Mouse (Mus musculus): ENCODE results near the gene Cd2. TPM values are rescaled to one million over a fixed set of nuclear protein-coding genes. Genes with fewer than 3 reads are reported as not detected.

Gene Cd2
- total RNA-seq, 2 experiments from 2014 or later = not detected

GRCm38 (mm10) chr3:101228066-101228465 lies 59.7 kb downstream of the Cd2 start:
- no peak for DNase-seq

Other genes with a start within 250 kb of the Cd2 start
- 10 to 100 TPM in 1 of 2 experiments, 1 to 10 TPM in 1; 9.4 to 12.1 TPM for gene Ptgfrn, start 177.7 kb downstream of the Cd2 start, total RNA-seq (2021)
- 10 to 100 TPM; 17.0 to 20.6 TPM for gene Igsf3, start 89.1 kb upstream of the Cd2 start, total RNA-seq (2021)

Measured in layer of hippocampus, postnatal 36 days (tissue).